Mouse (Mus musculus) cerebellum, adult 9-10 months (tissue): ENCODE measurements at regions not wholly inside any gene's neighbourhood (a gene's known extent, or its start where the extent isn't known, plus 50 kb on each side); places are given as distances from the start of the nearest gene placed in this dataset.
A peak's percentile ranks its signal among the peaks of the same experiment; 100 is the strongest.

Experiments
- DNase-seq: peaks from one replicate; pipeline ENCODE4 v3.0.0; 2022

- no peak for DNase-seq
These were observed 95.4 kb upstream of the Egr2 start for GRCm38 (mm10) chr10:67439844-67440243.

GRCm38 (mm10) chr10:67441243-67441642 lies 94.0 kb upstream of the Egr2 start:
- no peak for DNase-seq

GRCm38 (mm10) chr10:67448875-67449274 lies 86.4 kb upstream of the Egr2 start:
- DNase-seq, result no peak

- no peak for DNase-seq
These were observed 81.1 kb upstream of the Egr2 start for GRCm38 (mm10) chr10:67454149-67454548.

GRCm38 (mm10) chr10:67458447-67459272 lies 76.6 kb upstream of the Egr2 start:
- DNase-seq, result no peak

- no peak for DNase-seq
These were observed 74.0 kb upstream of the Egr2 start for GRCm38 (mm10) chr10:67461321-67461720.

GRCm38 (mm10) chr10:67461862-67462261 lies 73.4 kb upstream of the Egr2 start:
- no peak for DNase-seq

- DNase-seq, result no peak
These were observed 66.6 kb upstream of the Egr2 start for GRCm38 (mm10) chr10:67468724-67469123.

GRCm38 (mm10) chr10:67473016-67473415 lies 62.3 kb upstream of the Egr2 start:
- no peak for DNase-seq

- DNase-seq, result no peak
These were observed 60.9 kb upstream of the Egr2 start for GRCm38 (mm10) chr10:67474336-67474735.

GRCm38 (mm10) chr10:67482268-67482667 lies 53.0 kb upstream of the Egr2 start:
- peak; percentile 24 for DNase-seq

- DNase-seq, result no peak
These were observed 51.9 kb upstream of the Egr2 start for GRCm38 (mm10) chr10:67483371-67483770.

GRCm38 (mm10) chr10:67484091-67484745 lies 51.1 kb upstream of the Egr2 start:
- DNase-seq, result no peak
